Comparison of ENCODE assay signal across 22 mouse cellular contexts in genomic region chr3:66340742-66341141, GRCm38 (mm10). TPM values are rescaled to one million over a fixed set of nuclear protein-coding genes. Genes with fewer than 3 reads are reported as not detected.
DNase-seq lines count a peak whose midpoint lies in the region; ATAC-seq and TF ChIP-seq lines count a peak whose summit lies in the region.
"Had no signal": no experiment of that assay in that cellular context is flagged by ENCODE, and none has a peak within 500 bp of the region (broad histone marks: within the 10 kb centered on the region; RNA-seq: fewer than 3 reads in every experiment).

No protein-coding gene starts in this region.

- ATAC-seq in hindbrain, postnatal 0 days = no peak
- ATAC-seq in hindbrain, embryonic 12.5 days (ENCODE audit: low FRiP score) = no peak
- no peak for ATAC-seq in kidney, postnatal 0 days (replicated peaks; ENCODE audit: low FRiP score, low read depth)
- ATAC-seq in midbrain, postnatal 0 days (ENCODE audit: low FRiP score) = no peak
- ATAC-seq in midbrain, embryonic 16.5 days = no peak
- ATAC-seq in stomach, postnatal 0 days (ENCODE audit: low FRiP score, low TSS enrichment) = no peak
- ATAC-seq: activated CD4-positive, CD25-positive, alpha-beta regulatory T cell, adult 4 months had no signal

- no peaks in the 10 kb centered on the region for H3K4me1 ChIP-seq in hindbrain, postnatal 0 days (ENCODE audit: insufficient read depth, low read length)
- no peaks in the 10 kb centered on the region for H3K4me1 ChIP-seq in hindbrain, embryonic 12.5 days
- no peaks in the 10 kb centered on the region for H3K4me1 ChIP-seq in kidney, postnatal 0 days (replicated peaks; ENCODE audit: insufficient read depth, low read length)
- H3K4me1 ChIP-seq in midbrain, postnatal 0 days (ENCODE audit: insufficient read depth, low read length) = no peaks in the 10 kb centered on the region
- H3K4me1 ChIP-seq in midbrain, embryonic 16.5 days (ENCODE audit: control insufficient read depth, insufficient read depth, low read length) = no peaks in the 10 kb centered on the region
- no peaks in the 10 kb centered on the region for H3K4me1 ChIP-seq in stomach, postnatal 0 days (replicated peaks; ENCODE audit: control insufficient read depth, insufficient read depth)
- H3K4me1 ChIP-seq: embryonic facial prominence, embryonic 13.5 days; forebrain, embryonic 12.5 days; heart, embryonic 13.5 days; hindbrain, embryonic 13.5 days had no signal

- 77% methylated on average over 2 of the region's 2 CpGs for WGBS in hindbrain, postnatal 0 days
- WGBS in hindbrain, embryonic 12.5 days = 76% methylated on average over 2 of the region's 2 CpGs
- 60% methylated on average over 2 of the region's 2 CpGs for WGBS in kidney, postnatal 0 days
- 79% methylated on average over 2 of the region's 2 CpGs for WGBS in midbrain, postnatal 0 days
- WGBS in midbrain, embryonic 16.5 days = 87% methylated on average over 2 of the region's 2 CpGs
- WGBS in stomach, postnatal 0 days = 78% methylated on average over 2 of the region's 2 CpGs

- no peaks in the 10 kb centered on the region for H3K9me3 ChIP-seq in hindbrain, postnatal 0 days (ENCODE audit: low read length)
- no peaks in the 10 kb centered on the region for H3K9me3 ChIP-seq in hindbrain, embryonic 12.5 days (replicated peaks)
- H3K9me3 ChIP-seq in kidney, postnatal 0 days (replicated peaks; ENCODE audit: low read length) = no peaks in the 10 kb centered on the region
- H3K9me3 ChIP-seq in midbrain, postnatal 0 days (ENCODE audit: low read length) = no peaks in the 10 kb centered on the region
- H3K9me3 ChIP-seq in midbrain, embryonic 16.5 days (replicated peaks; ENCODE audit: control insufficient read depth, low read length, poor library complexity, severe bottlenecking) = no peaks in the 10 kb centered on the region
- no peaks in the 10 kb centered on the region for H3K9me3 ChIP-seq in stomach, postnatal 0 days (ENCODE audit: control insufficient read depth, low read length)
- H3K9me3 ChIP-seq: embryonic facial prominence, embryonic 13.5 days; forebrain, embryonic 12.5 days; G1E; heart, embryonic 13.5 days; hindbrain, embryonic 13.5 days had no signal

- peak; percentile 29 for TF ChIP-seq CTCF in hindbrain, postnatal 0 days (IDR thresholded peaks at IDR 0.05; ENCODE audit: low read depth)
- TF ChIP-seq CTCF in kidney, postnatal 0 days (IDR thresholded peaks at IDR 0.05; ENCODE audit: low read depth) = peak; percentile 53
- TF ChIP-seq CTCF in midbrain, postnatal 0 days (IDR thresholded peaks at IDR 0.05) = peak; percentile 49
- TF ChIP-seq CTCF in stomach, postnatal 0 days (IDR thresholded peaks at IDR 0.05; ENCODE audit: low read depth) = 0 out of 2 replicates have a peak, but pooled peaks have one; percentile 11

- H3K27ac ChIP-seq in hindbrain, postnatal 0 days = no peak overlapping the region
- no peak overlapping the region for H3K27ac ChIP-seq in hindbrain, embryonic 12.5 days
- H3K27ac ChIP-seq in kidney, postnatal 0 days = no peak overlapping the region
- no peak overlapping the region for H3K27ac ChIP-seq in midbrain, postnatal 0 days (ENCODE audit: low read depth, low read length)
- H3K27ac ChIP-seq in midbrain, embryonic 16.5 days (ENCODE audit: low read length) = no peak overlapping the region
- no peak overlapping the region for H3K27ac ChIP-seq in stomach, postnatal 0 days (replicated peaks)
- H3K27ac ChIP-seq: embryonic facial prominence, embryonic 13.5 days; forebrain, embryonic 12.5 days; gastrocnemius, adult 2 months; heart, embryonic 13.5 days; hindbrain, embryonic 13.5 days had no signal

- no peak overlapping the region for H3K9ac ChIP-seq in hindbrain, postnatal 0 days (replicated peaks; ENCODE audit: low read length)
- no peak overlapping the region for H3K9ac ChIP-seq in hindbrain, embryonic 12.5 days
- no peak overlapping the region for H3K9ac ChIP-seq in kidney, postnatal 0 days (ENCODE audit: low read depth, low read length)
- H3K9ac ChIP-seq in midbrain, postnatal 0 days (replicated peaks; ENCODE audit: low read length, poor library complexity, severe bottlenecking) = no peak overlapping the region
- H3K9ac ChIP-seq in midbrain, embryonic 16.5 days (ENCODE audit: low read depth, low read length) = no peak overlapping the region
- H3K9ac ChIP-seq in stomach, postnatal 0 days (ENCODE audit: low read length) = no peak overlapping the region
- H3K9ac ChIP-seq: embryonic facial prominence, embryonic 13.5 days; forebrain, embryonic 12.5 days; heart, embryonic 13.5 days; hindbrain, embryonic 13.5 days had no signal

- no peak overlapping the region for H3K4me3 ChIP-seq in hindbrain, postnatal 0 days (ENCODE audit: low read length)
- no peak overlapping the region for H3K4me3 ChIP-seq in hindbrain, embryonic 12.5 days
- H3K4me3 ChIP-seq in kidney, postnatal 0 days (replicated peaks; ENCODE audit: low read depth, low read length) = no peak overlapping the region
- H3K4me3 ChIP-seq in midbrain, postnatal 0 days (ENCODE audit: low read depth, low read length) = no peak overlapping the region
- H3K4me3 ChIP-seq in midbrain, embryonic 16.5 days (ENCODE audit: low read depth, low read length) = no peak overlapping the region
- no peak overlapping the region for H3K4me3 ChIP-seq in stomach, postnatal 0 days (ENCODE audit: low read depth, low read length)
- H3K4me3 ChIP-seq: embryonic facial prominence, embryonic 13.5 days; forebrain, embryonic 12.5 days; gastrocnemius, adult 2 months; heart, embryonic 13.5 days; hindbrain, embryonic 13.5 days had no signal

- no peaks in the 10 kb centered on the region for H3K36me3 ChIP-seq in hindbrain, postnatal 0 days (ENCODE audit: insufficient read depth, low read length)
- H3K36me3 ChIP-seq in hindbrain, embryonic 12.5 days = no peaks in the 10 kb centered on the region
- no peaks in the 10 kb centered on the region for H3K36me3 ChIP-seq in kidney, postnatal 0 days (ENCODE audit: insufficient read depth, low read length)
- H3K36me3 ChIP-seq in midbrain, postnatal 0 days (ENCODE audit: insufficient read depth, low read length) = no peaks in the 10 kb centered on the region
- H3K36me3 ChIP-seq in midbrain, embryonic 16.5 days (ENCODE audit: control insufficient read depth, insufficient read depth, low read length) = no peaks in the 10 kb centered on the region
- no peaks in the 10 kb centered on the region for H3K36me3 ChIP-seq in stomach, postnatal 0 days (ENCODE audit: control insufficient read depth, insufficient read depth, low read length)
- H3K36me3 ChIP-seq: embryonic facial prominence, embryonic 13.5 days; forebrain, embryonic 12.5 days; G1E; heart, embryonic 13.5 days; hindbrain, embryonic 13.5 days had no signal

- DNase-seq in hindbrain, postnatal 0 days (ENCODE audit: low spot score) = no peak
- no peak for DNase-seq in kidney, postnatal 0 days (ENCODE audit: low spot score)
- no peak for DNase-seq in kidney, postnatal 25 days
- DNase-seq in midbrain, postnatal 0 days (ENCODE audit: low spot score) = no peak
- DNase-seq in stomach, postnatal 0 days (ENCODE audit: low spot score) = no peak
- DNase-seq in ovary, adult 18-20 months (ENCODE audit: low spot score) = no peak
- DNase-seq: adrenal gland, postnatal 14 days; cerebellum, adult 18-20 months; cerebellum, adult 9-11 months; cerebellum, postnatal 36 days; gastrocnemius, adult 2 months; gastrocnemius, postnatal 36 days; heart, adult 11 months; heart, postnatal 36 days had no signal

- TF ChIP-seq EP300 in stomach, postnatal 0 days (optimal IDR thresholded peaks at IDR 0.05) = no peak

- no peak overlapping the region for H3K4me2 ChIP-seq in hindbrain, postnatal 0 days (ENCODE audit: low read depth, low read length)
- H3K4me2 ChIP-seq in hindbrain, embryonic 12.5 days (replicated peaks) = no peak overlapping the region
- no peak overlapping the region for H3K4me2 ChIP-seq in kidney, postnatal 0 days (ENCODE audit: low read length)
- H3K4me2 ChIP-seq in midbrain, postnatal 0 days (ENCODE audit: low read depth, low read length, poor library complexity, severe bottlenecking) = no peak overlapping the region
- H3K4me2 ChIP-seq in midbrain, embryonic 16.5 days (ENCODE audit: low read length) = no peak overlapping the region
- no peak overlapping the region for H3K4me2 ChIP-seq in stomach, postnatal 0 days (replicated peaks; ENCODE audit: low read depth)
- H3K4me2 ChIP-seq: embryonic facial prominence, embryonic 13.5 days; forebrain, embryonic 12.5 days; heart, embryonic 13.5 days; hindbrain, embryonic 13.5 days had no signal

- H3K27me3 ChIP-seq in hindbrain, postnatal 0 days (ENCODE audit: insufficient read depth, low read length) = no peaks in the 10 kb centered on the region
- H3K27me3 ChIP-seq in hindbrain, embryonic 12.5 days = no peaks in the 10 kb centered on the region
- no peaks in the 10 kb centered on the region for H3K27me3 ChIP-seq in kidney, postnatal 0 days (ENCODE audit: insufficient read depth, low read length)
- H3K27me3 ChIP-seq in midbrain, postnatal 0 days (ENCODE audit: insufficient read depth, low read length) = no peaks in the 10 kb centered on the region
- H3K27me3 ChIP-seq in midbrain, embryonic 16.5 days (ENCODE audit: control insufficient read depth, insufficient read depth, low read depth, low read length) = no peaks in the 10 kb centered on the region
- no peaks in the 10 kb centered on the region for H3K27me3 ChIP-seq in stomach, postnatal 0 days (ENCODE audit: control insufficient read depth, insufficient read depth, low read length)
- H3K27me3 ChIP-seq: embryonic facial prominence, embryonic 13.5 days; forebrain, embryonic 12.5 days; heart, embryonic 13.5 days; hindbrain, embryonic 13.5 days had no signal

RNA-seq across cellular contexts. Expression of gene Veph1, which starts 44.1 kb away (rescaled TPM):
- total RNA-seq in hindbrain, postnatal 0 days (2014; rRNA removed) = 0.50 and 0.84 TPM in 2 replicates
- polyA plus RNA-seq in hindbrain, postnatal 0 days (2015; fragmentation: Nextera tagmentation; extraction: Ambion mirVana) = 0.68 and 0.75 TPM in 2 replicates
- polyA plus RNA-seq in hindbrain, embryonic 12.5 days (2016; fragmentation: Nextera tagmentation; extraction: Ambion mirVana) = 20.1 and 21.8 TPM in 2 replicates
- 17.3 and 21.5 TPM in 2 replicates for polyA plus RNA-seq in kidney, postnatal 0 days (2015; fragmentation: Nextera tagmentation; extraction: Ambion mirVana)
- total RNA-seq in midbrain, postnatal 0 days (2014; rRNA removed) = 1.4 and 2.7 TPM in 2 replicates
- polyA plus RNA-seq in midbrain, postnatal 0 days (2015; fragmentation: Nextera tagmentation; extraction: Ambion mirVana) = 1.0 and 2.4 TPM in 2 replicates
- polyA plus RNA-seq in midbrain, embryonic 16.5 days (2015; fragmentation: Nextera tagmentation; extraction: Ambion mirVana) = 4.8 and 5.7 TPM in 2 replicates
- polyA plus RNA-seq in stomach, postnatal 0 days (2015; fragmentation: Nextera tagmentation; extraction: Ambion mirVana) = 0.02 and 0.05 TPM in 2 replicates
- total RNA-seq: adrenal gland, postnatal 14 days; gastrocnemius, adult 2 months; gastrocnemius, postnatal 36 days; heart, postnatal 36 days had no signal
- polyA plus RNA-seq: activated CD4-positive, CD25-positive, alpha-beta regulatory T cell, adult 4 months; G1E had no signal
